Mouse (Mus musculus) mouse embryonic stem cell (cell line): ENCODE results near the gene Oprm1.

Experiments
- in situ Hi-C, 2 experiments: fragments of 300-500 bp; cut with MboI; formaldehyde crosslinking; loops; 1 replicate in 1 of 2; 3 replicates in 1 of 2; pipeline ENCODE4 v1.14.3; 2019 to 2020; ENCODE audit warnings: low sequenced_read_pairs in 2 of 2, low pct_unique_long_range_greater_than_20kb in 1 of 2, mixed read lengths in 1 of 2; ENCODE audit not compliant: unreplicated experiment in 1 of 2

The Oprm1 gene

DNA sequence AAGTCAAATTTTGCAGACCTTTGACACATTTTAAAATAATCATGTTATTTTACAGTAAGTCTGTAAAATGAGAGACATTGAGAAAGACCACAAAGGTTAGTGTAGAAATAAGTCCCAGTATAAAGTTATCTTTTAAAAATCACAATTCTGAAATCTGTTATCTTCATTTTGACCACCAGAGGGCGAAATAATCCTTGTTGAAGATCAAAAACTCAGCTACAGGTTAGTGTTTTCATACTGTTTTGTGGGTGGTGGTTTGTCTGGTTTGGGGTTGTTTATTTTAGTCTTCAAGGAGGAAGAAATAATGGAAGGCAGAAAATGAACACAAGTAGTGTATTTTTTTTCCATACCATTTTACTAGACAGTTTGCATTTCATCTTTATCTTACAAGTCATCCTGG is 127.2 kb downstream of the Oprm1 start:
- in situ Hi-C loops = no loop called here

GRCm38 (mm10) chr10:6889640-6890245 is 131.4 kb downstream of the Oprm1 start:
- in situ Hi-C loops = no loop called here

- in situ Hi-C loops = no loop called here
These were observed 132.2 kb downstream of the Oprm1 start for GRCm38 (mm10) chr10:6890348-6891009.

DNA sequence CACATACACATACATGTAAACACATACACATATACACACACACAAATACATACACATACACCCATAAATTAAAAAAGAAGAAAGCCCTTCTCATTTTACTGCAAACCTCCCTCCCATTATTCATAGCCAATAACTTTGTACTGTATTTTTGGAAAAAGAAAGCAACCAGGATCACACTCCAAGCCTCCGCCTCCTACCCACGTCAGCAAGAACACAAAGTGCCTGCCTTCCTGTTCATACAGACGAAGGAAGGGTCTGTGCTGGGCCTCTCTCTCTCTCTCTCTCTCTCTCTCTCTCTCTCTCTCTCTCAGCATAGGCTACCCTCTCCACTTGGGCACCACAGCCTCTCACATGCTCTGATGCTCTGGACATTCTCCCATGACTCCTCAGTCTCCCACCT is 137.5 kb downstream of the Oprm1 start:
- in situ Hi-C loops = no loop called here

DNA sequence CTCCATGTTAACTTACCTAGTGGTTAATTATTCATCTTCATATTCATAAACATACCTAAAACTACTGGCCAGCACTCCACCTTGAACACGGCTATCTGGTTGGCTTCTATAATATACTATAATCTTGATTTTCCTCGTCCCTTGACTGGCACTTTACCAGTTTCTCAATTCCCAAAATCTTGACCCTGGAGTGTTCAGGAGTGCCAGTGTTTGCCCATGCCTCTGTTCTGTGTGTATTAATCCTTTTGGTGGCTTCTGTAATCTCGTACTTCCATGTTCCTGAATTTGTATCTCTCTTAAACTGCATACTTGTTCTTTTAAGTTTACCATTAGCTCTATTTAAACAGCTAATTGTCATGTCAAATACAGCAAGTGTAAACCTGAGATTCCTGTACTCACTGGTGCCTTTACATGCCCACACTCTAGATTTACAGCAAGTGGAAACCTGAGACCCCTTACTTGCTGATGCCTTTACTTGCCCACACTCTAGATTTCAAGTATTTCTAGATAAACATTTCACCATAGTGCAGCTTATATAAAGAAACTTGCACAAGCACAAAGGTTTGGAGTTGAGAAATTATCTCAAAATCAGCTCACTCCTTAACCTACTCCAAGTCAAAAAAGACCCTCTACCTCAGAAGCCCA is 138.5 kb downstream of the Oprm1 start:
- in situ Hi-C loops = no loop called here

- in situ Hi-C loops = no loop called here
These were observed 141.8 kb downstream of the Oprm1 start for GRCm38 (mm10) chr10:6900126-6900525.

DNA sequence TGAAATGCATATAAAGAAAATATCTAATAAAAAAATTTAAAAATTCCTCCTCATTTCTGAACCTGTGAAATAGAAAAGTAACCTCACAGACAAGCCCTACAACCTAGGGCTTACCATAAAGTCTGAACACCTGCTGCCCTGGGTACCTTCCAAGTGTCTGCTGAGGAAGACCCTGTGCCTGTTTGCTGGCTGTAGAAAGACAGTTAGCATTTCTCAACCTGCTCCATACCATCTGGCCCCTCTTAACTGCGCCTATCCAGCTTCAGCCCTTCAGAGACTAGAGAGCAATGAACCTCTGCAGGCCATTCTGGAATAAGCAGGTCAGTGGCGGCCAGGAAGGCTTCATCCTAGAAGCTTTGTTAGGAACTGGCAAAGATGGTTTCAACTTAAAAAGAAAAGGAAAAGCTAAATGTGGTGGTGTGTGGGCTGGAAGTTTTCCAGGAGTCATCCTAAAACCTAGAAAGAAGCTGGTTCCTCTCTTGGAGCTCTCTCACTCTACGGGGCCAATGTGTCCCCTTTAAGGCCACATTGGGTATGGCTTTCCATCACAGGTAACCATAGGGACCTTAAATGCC is 143.6 kb downstream of the Oprm1 start:
- in situ Hi-C loops = no loop called here

GRCm38 (mm10) chr10:6909763-6910162 is 151.5 kb downstream of the Oprm1 start:
- in situ Hi-C loops = no loop called here

DNA sequence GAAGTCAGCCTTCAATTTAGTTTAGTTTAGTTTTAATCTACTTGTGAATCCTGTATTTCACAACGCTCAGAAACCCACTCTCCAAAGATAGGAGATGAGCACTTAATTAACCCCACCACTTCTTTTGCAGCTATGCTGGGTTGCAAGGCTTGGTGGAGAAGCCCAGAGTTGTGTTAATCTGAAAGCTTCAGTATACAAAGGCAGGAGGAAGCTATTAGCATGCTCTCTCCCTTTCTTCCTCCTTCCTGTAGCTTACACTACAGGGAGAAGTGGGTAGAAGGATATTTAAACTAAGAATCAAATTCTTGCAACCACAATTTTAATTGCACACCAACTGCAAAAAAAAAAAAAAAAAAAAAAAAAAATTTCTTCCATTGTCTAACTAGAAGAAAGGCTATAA is 157.7 kb downstream of the Oprm1 start:
- in situ Hi-C loops = no loop called here

DNA sequence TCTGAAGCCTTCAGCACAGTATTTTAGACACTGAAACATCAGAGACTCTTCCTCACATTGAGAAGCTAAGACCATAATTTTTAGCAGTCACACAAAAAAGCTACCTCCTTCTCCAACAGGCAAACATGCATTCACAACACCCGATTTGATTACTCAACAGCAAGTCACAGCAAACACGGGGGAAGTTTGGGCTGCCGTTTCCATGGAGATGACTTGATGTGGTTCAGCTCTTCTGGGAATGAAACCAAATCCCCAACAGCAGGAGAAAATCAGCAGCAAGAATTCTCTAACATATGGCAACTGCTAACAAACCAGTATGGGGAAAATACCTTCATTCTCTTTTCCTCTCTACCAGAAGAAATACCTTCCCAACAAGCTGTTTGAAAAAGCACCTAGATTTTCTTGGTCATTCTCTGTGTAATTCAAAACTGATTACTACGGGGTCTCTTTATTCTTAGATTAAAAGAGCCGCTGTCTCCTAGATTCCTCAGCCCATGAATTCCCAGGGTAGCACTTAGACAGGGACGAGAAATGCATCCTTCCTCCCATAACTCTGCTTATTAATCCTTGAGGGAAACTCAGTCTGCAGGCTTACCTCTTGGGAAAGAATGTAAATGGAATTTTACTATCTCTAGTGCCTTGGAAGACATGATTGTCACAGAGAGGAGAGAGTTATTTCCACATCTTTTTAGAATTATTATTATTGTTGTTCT is 158.4 kb downstream of the Oprm1 start:
- in situ Hi-C loops = no loop called here

DNA sequence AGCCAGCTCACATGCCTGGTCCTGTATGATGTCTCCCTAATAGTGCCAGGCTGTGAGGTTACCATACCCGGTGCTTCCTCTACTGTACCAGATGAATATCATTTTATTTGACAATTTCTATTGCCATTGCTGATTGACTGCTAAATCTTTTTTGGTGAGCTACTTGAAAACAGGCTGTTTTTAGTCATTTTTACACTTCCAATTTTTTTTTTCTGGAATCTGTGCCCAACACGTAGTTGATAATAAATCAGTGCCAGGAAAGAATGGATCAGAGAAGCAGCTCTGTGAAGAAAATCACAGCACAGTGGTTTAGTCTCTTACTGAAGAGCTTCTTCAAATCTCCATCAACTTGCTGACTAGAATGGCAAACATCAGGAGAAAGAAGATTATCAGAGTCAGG is 168.4 kb downstream of the Oprm1 start:
- in situ Hi-C loops = no loop called here

- in situ Hi-C loops = no loop called here
These were observed 169.4 kb downstream of the Oprm1 start for GRCm38 (mm10) chr10:6927600-6928223.

DNA sequence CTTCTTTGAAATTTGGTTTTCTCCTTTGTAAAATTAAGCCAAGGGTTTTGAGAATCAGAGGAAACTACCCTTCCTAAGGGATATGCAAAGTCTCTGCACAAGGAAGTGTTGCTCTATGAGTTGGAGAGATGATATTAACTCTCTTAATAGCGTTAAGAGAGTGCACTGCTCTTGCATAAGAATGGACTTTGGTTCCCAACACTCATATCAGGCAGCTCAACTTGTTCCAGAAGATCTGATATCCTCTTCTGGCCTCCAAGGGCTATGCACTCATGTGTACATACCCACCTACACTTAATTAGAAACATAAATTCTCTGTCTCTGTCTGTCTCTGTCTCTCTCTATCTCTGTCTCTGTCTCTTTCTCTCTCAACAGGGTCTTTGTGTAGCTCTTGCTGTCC is 170.6 kb downstream of the Oprm1 start:
- in situ Hi-C loops = no loop called here

GRCm38 (mm10) chr10:6930398-6930797 is 172.1 kb downstream of the Oprm1 start:
- in situ Hi-C loops = no loop called here

DNA sequence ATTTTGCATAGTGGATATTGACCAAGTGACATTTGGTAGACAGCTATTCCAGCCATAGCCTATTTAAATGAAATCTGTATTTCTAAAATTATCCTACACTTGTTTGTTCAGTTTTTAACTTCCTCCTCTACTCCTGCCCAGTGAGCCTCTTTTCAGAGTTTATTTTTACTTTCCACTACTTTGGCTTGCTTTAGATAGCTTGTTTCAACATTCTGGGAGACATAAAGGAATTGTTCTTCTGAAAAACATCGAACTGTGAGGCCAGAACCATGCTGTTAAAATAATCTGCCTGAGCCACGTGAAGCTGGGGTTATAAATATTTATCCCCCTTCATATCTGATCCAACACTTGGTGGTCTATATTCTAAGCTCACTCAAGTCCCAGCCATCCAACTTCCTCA is 172.6 kb downstream of the Oprm1 start:
- in situ Hi-C loops = no loop called here

GRCm38 (mm10) chr10:6934776-6935175 is 176.5 kb downstream of the Oprm1 start:
- in situ Hi-C loops = no loop called here

GRCm38 (mm10) chr10:6936671-6937425 is 178.5 kb downstream of the Oprm1 start:
- in situ Hi-C loops = no loop called here

GRCm38 (mm10) chr10:6953115-6953514 is 194.8 kb downstream of the Oprm1 start:
- in situ Hi-C loops = no loop called here
